Mouse (Mus musculus) intestine, postnatal 0 days (tissue): ENCODE measurements around the gene Mrpl28. TPM values are rescaled to one million over a fixed set of nuclear protein-coding genes. Genes with fewer than 3 reads are reported as not detected.
A peak's percentile ranks its signal among the peaks of the same experiment; 100 is the strongest.
"Not testable (repeated sequence)": the region's sequence is repeated elsewhere in the genome, so short reads cannot be mapped to it uniquely, and the experiment has no call there.

Source experiments
- ATAC-seq: fragments of 200-750 bp; cut with Nextera tagmentation; 2 replicates; pipeline ENCODE4 v1.8.0; 2017; ENCODE audit warnings: mild to moderate bottlenecking, moderate TSS enrichment, moderate library complexity
- H3K27ac ChIP-seq: fragments of 300-500 bp; sonication (generic); 2 replicates; pipeline ENCODE4 v1.5.1; 2014; ENCODE audit warnings: mild to moderate bottlenecking, low read depth, low read length, moderate library complexity
- H3K27me3 ChIP-seq: fragments of 300-500 bp; sonication (generic); replicated peaks from 2 replicates; pipeline ENCODE4 v1.6.1; 2014; ENCODE audit warnings: low read length, mixed read lengths; ENCODE audit not compliant: control insufficient read depth, insufficient read depth
- H3K36me3 ChIP-seq: fragments of 300-500 bp; sonication (generic); 2 replicates; pipeline ENCODE4 v1.6.1; 2014; ENCODE audit warnings: mild to moderate bottlenecking, moderate library complexity; ENCODE audit not compliant: control insufficient read depth, insufficient read depth
- H3K4me1 ChIP-seq: fragments of 300-500 bp; sonication (generic); replicated peaks from 2 replicates; pipeline ENCODE4 v1.6.1; 2014; ENCODE audit warnings: antibody characterized with exemption, low read length, mixed read lengths; ENCODE audit not compliant: control insufficient read depth, insufficient read depth
- H3K4me2 ChIP-seq: fragments of 300-500 bp; sonication (generic); replicated peaks from 2 replicates; pipeline ENCODE4 v1.6.1; 2014; ENCODE audit warnings: low read depth, mild to moderate bottlenecking, moderate library complexity
- H3K4me3 ChIP-seq: fragments of 300-500 bp; sonication (generic); 2 replicates; pipeline ENCODE4 v1.5.1; 2014; ENCODE audit warnings: low read depth, low read length
- H3K9ac ChIP-seq: fragments of 300-500 bp; sonication (generic); 2 replicates; pipeline ENCODE4 v1.6.1; 2014; ENCODE audit warnings: mild to moderate bottlenecking, low read depth, low read length
- H3K9me3 ChIP-seq: fragments of 300-500 bp; sonication (generic); 2 replicates; pipeline ENCODE4 v1.6.1; 2016; ENCODE audit warnings: mixed run types; ENCODE audit not compliant: control insufficient read depth
- CTCF ChIP-seq: sonication (generic); IDR thresholded peaks from 2 replicates; pipeline ENCODE4 v1.5.1; 2016; ENCODE audit warnings: low read depth, mild to moderate bottlenecking, control low read depth, antibody characterized with exemption, moderate library complexity
- WGBS: fragments of 180-500 bp; shearing (Covaris S2); extraction: QIAGEN DNeasy Blood & Tissue Kit; methylation state at CpG from one replicate; pipeline ENCODE4 v1.1.7; 2014; 5-methylcytosine and 5-hydroxymethylcytosine counted together
- polyA plus RNA-seq: library from polyadenylated mRNA; unstranded; fragments of >200 nt; fragmentation: Nextera tagmentation; extraction: Ambion mirVana; gene quantifications from 2 replicates; pipeline ENCODE4 v1.2.1, GENCODE M21; 2015

Gene Mrpl28
- polyA plus RNA-seq, 1 experiment from 2014 or later = 142 TPM

GRCm38 (mm10) chr17:26114061-26114460 is 9.2 kb upstream of the Mrpl28 start:
- Histone ChIP-seq H3K4me3 (peak overlapping the region; percentile 74), H3K27me3 (peaks cover 22% of the 10 kb centered on the region), H3K9me3 (no peaks in the 10 kb centered on the region), H3K27ac (peak overlapping the region; percentile 98), H3K4me2 (peak overlapping the region; percentile 89), H3K36me3 (peaks cover 3% of the 10 kb centered on the region; the same call in 1 of the 2 replicates), H3K9ac (peak overlapping the region; percentile 86), H3K4me1 (peaks cover 3% of the 10 kb centered on the region; the same call in 1 of the 2 replicates)
- peak; percentile 18; the same call in 1 of the 2 replicates for ATAC-seq
- TF ChIP-seq CTCF = no peak
- WGBS = 6% methylated on average over 8 of the region's 8 CpGs

DNA sequence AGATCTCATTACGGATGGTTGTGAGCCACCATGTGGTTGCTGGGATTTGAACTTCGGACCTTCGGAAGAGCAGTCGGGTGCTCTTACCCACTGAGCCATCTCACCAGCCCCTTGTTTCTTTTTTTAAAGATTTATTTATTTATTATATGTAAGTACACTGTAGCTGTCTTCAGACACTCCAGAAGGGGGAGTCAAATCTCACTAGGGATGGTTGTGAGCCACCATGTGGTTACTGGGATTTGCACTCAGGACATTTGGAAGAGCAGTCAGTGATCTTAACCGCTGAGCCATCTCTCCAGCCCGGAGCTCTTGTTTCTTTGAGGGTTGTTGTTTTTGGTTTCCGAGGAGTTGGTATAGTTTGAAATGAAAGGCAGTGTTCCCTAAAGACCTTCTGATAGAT is 8.8 kb upstream of the Mrpl28 start:
- H3K9me3 ChIP-seq, H3K9ac ChIP-seq, H3K4me1 ChIP-seq, H3K36me3 ChIP-seq, ATAC-seq: not testable (repeated sequence)
- Histone ChIP-seq H3K27me3 (peaks cover 22% of the 10 kb centered on the region), H3K4me3 (peak overlapping the region; percentile 74), H3K27ac (peak overlapping the region; percentile 84; the same call in 1 of the 2 replicates), H3K4me2 (peak overlapping the region; percentile 89)
- TF ChIP-seq CTCF = peak; percentile 17; the same call in 1 of the 2 replicates
- 59% methylated on average over 7 of the region's 7 CpGs for WGBS

GRCm38 (mm10) chr17:26115205-26115898 is 7.9 kb upstream of the Mrpl28 start:
- Histone ChIP-seq H3K9ac (no peak overlapping the region; the same call in 1 of the 2 replicates), H3K27me3 (peaks cover 20% of the 10 kb centered on the region), H3K27ac (peak overlapping the region; percentile 84), H3K4me3 (no peak overlapping the region), H3K4me2 (peak overlapping the region; percentile 89), H3K36me3 (peaks cover 3% of the 10 kb centered on the region; the same call in 1 of the 2 replicates), H3K9me3 (no peaks in the 10 kb centered on the region), H3K4me1 (peaks cover 6% of the 10 kb centered on the region; the same call in 1 of the 2 replicates)
- WGBS = 50% methylated on average over 7 of the region's 7 CpGs
- peak; percentile 19 for ATAC-seq
- TF ChIP-seq CTCF = no peak

GRCm38 (mm10) chr17:26115956-26116487 is 7.3 kb upstream of the Mrpl28 start:
- peaks cover 8% of the 10 kb centered on the region; the same call in 1 of the 2 replicates for H3K36me3 ChIP-seq
- no peak for TF ChIP-seq CTCF
- H3K9me3 ChIP-seq = no peaks in the 10 kb centered on the region
- peak overlapping the region; percentile 84 for H3K27ac ChIP-seq
- no peak overlapping the region for H3K4me3 ChIP-seq
- peaks cover 18% of the 10 kb centered on the region for H3K27me3 ChIP-seq
- no peak overlapping the region for H3K9ac ChIP-seq
- WGBS = 25% methylated on average over 2 of the region's 3 CpGs
- peak; percentile 32 for ATAC-seq
- peaks cover 6% of the 10 kb centered on the region; the same call in 1 of the 2 replicates for H3K4me1 ChIP-seq
- H3K4me2 ChIP-seq = peak overlapping the region; percentile 89

DNA sequence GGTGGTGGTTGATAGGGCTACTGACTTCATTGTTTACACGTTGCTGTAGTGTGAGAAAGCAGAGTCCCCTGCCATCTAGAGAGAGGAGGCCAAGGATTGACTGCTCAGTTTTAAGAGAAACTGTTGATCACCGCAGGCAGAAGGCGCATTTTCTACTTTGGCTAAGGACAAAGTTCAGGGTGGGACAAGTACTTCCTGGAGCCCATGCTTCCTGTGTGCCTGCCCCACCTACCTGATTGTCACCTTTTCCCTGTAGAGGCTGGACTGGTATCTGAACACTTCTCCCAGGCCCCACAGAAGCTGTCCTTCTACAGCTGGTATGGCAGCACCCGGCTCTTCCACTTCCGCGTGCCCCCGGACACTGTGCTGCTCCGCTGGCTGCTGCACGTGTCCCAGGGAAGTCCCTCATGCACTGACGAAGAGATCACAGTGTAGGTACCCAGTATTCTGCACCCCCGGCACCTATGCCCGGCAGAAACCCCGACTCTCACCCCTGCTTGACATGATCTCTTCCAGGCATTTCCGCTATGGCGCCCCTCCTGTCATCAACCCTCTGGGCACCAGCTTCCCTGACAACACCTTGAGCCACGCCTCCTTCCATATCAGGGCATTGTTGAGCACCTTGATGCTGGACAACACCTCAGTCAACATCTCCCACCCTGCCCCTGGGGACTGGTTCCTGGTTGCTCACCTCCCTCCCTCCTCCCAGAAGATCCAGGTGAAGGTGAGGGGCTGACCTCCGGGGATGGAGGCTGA is 6.6 kb upstream of the Mrpl28 start:
- Histone ChIP-seq H3K36me3 (peaks cover 14% of the 10 kb centered on the region; the same call in 1 of the 2 replicates), H3K27me3 (peaks cover 18% of the 10 kb centered on the region), H3K4me1 (peaks cover 6% of the 10 kb centered on the region; the same call in 1 of the 2 replicates), H3K9ac (no peak overlapping the region), H3K4me2 (peak overlapping the region; percentile 89), H3K27ac (peak overlapping the region; percentile 84), H3K4me3 (no peak overlapping the region), H3K9me3 (no peaks in the 10 kb centered on the region)
- peak; percentile 74 for ATAC-seq
- WGBS = 45% methylated on average over 17 of the region's 17 CpGs
- no peak for TF ChIP-seq CTCF
